Mouse (Mus musculus): ENCODE data around the gene Dlg2. TPM values are rescaled to one million over a fixed set of nuclear protein-coding genes. Genes with fewer than 3 reads are reported as not detected.

The Dlg2 gene
- polyA plus RNA-seq, 1 experiment from 2014 or later: 28.3 TPM

DNA sequence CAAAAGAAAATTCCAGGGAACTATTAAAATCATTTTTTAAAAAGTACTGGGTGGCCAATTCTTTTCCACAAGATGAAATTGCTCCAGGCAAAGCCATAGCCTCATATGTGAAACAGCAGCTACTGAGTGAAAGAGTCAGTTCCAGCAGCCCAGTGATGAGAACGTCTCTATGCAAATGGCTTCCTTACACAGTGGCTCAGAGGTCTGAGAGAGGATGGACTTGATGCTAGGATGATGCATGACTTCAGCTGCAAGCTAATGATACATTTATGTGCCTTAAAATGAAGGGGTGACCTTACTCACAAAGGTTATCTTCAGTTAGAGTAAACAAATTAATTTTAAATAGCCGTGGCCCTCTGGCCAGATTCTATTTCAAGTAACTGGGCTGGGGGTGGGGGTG, 1420.5 kb downstream of the Dlg2 start:
- no peak for ATAC-seq
- Histone ChIP-seq H3K27me3 (replicated peaks; ENCODE audit: control insufficient read depth, insufficient read depth, low read length) (no peaks in the 10 kb centered on the region), H3K36me3 (ENCODE audit: control insufficient read depth, insufficient read depth, low read length) (no peaks in the 10 kb centered on the region), H3K27ac (ENCODE audit: low read depth, low read length) (no peak overlapping the region), H3K9ac (ENCODE audit: low read depth, low read length) (no peak overlapping the region), H3K9me3 (ENCODE audit: control insufficient read depth, low read length) (no peaks in the 10 kb centered on the region), H3K4me2 (ENCODE audit: low read length) (no peak overlapping the region), H3K4me1 (ENCODE audit: control insufficient read depth, insufficient read depth, low read depth, low read length) (no peaks in the 10 kb centered on the region), H3K4me3 (ENCODE audit: low read length) (no peak overlapping the region)
- WGBS: 32% methylated on average over 2 of the region's 2 CpGs

- Histone ChIP-seq H3K4me2 (ENCODE audit: low read length) (no peak overlapping the region), H3K27ac (ENCODE audit: low read depth, low read length) (no peak overlapping the region), H3K4me3 (ENCODE audit: low read length) (no peak overlapping the region), H3K9ac (ENCODE audit: low read depth, low read length) (no peak overlapping the region), H3K36me3 (ENCODE audit: control insufficient read depth, insufficient read depth, low read length) (no peaks in the 10 kb centered on the region), H3K27me3 (replicated peaks; ENCODE audit: control insufficient read depth, insufficient read depth, low read length) (no peaks in the 10 kb centered on the region), H3K4me1 (ENCODE audit: control insufficient read depth, insufficient read depth, low read depth, low read length) (no peaks in the 10 kb centered on the region), H3K9me3 (ENCODE audit: control insufficient read depth, low read length) (no peaks in the 10 kb centered on the region)
- WGBS: 78% methylated on average over 2 of the region's 2 CpGs
- ATAC-seq: no peak
Observed at GRCm38 (mm10) chr7:91897509-91897908, 1421.0 kb downstream of the Dlg2 start.

GRCm38 (mm10) chr7:91902503-91902902, 1426.0 kb downstream of the Dlg2 start:
- Histone ChIP-seq H3K9me3 (ENCODE audit: control insufficient read depth, low read length) (no peaks in the 10 kb centered on the region), H3K9ac (ENCODE audit: low read depth, low read length) (no peak overlapping the region), H3K4me2 (ENCODE audit: low read length) (no peak overlapping the region), H3K36me3 (ENCODE audit: control insufficient read depth, insufficient read depth, low read length) (no peaks in the 10 kb centered on the region), H3K27me3 (replicated peaks; ENCODE audit: control insufficient read depth, insufficient read depth, low read length) (no peaks in the 10 kb centered on the region), H3K4me3 (ENCODE audit: low read length) (no peak overlapping the region), H3K27ac (ENCODE audit: low read depth, low read length) (no peak overlapping the region), H3K4me1 (ENCODE audit: control insufficient read depth, insufficient read depth, low read depth, low read length) (no peaks in the 10 kb centered on the region)
- WGBS: 70% methylated on average over 2 of the region's 2 CpGs
- no peak for ATAC-seq

- Histone ChIP-seq H3K9me3 (ENCODE audit: control insufficient read depth, low read length) (no peaks in the 10 kb centered on the region), H3K4me2 (ENCODE audit: low read length) (no peak overlapping the region), H3K9ac (ENCODE audit: low read depth, low read length) (no peak overlapping the region), H3K27me3 (replicated peaks; ENCODE audit: control insufficient read depth, insufficient read depth, low read length) (no peaks in the 10 kb centered on the region), H3K27ac (ENCODE audit: low read depth, low read length) (no peak overlapping the region), H3K4me3 (ENCODE audit: low read length) (no peak overlapping the region), H3K4me1 (ENCODE audit: control insufficient read depth, insufficient read depth, low read depth, low read length) (no peaks in the 10 kb centered on the region), H3K36me3 (ENCODE audit: control insufficient read depth, insufficient read depth, low read length) (no peaks in the 10 kb centered on the region)
- no peak for ATAC-seq
- 80% methylated on average over 3 of the region's 3 CpGs for WGBS
Observed at GRCm38 (mm10) chr7:91916809-91917208, 1440.3 kb downstream of the Dlg2 start.

GRCm38 (mm10) chr7:91919099-91919498, 1442.6 kb downstream of the Dlg2 start:
- H3K4me2 ChIP-seq (ENCODE audit: low read length): no peak overlapping the region
- no peak overlapping the region for H3K9ac ChIP-seq (ENCODE audit: low read depth, low read length)
- H3K9me3 ChIP-seq (ENCODE audit: control insufficient read depth, low read length): no peaks in the 10 kb centered on the region
- 74% methylated on average over 3 of the region's 3 CpGs for WGBS
- H3K4me1 ChIP-seq (ENCODE audit: control insufficient read depth, insufficient read depth, low read depth, low read length): no peaks in the 10 kb centered on the region
- no peak overlapping the region for H3K27ac ChIP-seq (ENCODE audit: low read depth, low read length)
- ATAC-seq: no peak
- H3K36me3 ChIP-seq (ENCODE audit: control insufficient read depth, insufficient read depth, low read length): no peaks in the 10 kb centered on the region
- H3K4me3 ChIP-seq (ENCODE audit: low read length): no peak overlapping the region
- H3K27me3 ChIP-seq (replicated peaks; ENCODE audit: control insufficient read depth, insufficient read depth, low read length): no peaks in the 10 kb centered on the region

DNA sequence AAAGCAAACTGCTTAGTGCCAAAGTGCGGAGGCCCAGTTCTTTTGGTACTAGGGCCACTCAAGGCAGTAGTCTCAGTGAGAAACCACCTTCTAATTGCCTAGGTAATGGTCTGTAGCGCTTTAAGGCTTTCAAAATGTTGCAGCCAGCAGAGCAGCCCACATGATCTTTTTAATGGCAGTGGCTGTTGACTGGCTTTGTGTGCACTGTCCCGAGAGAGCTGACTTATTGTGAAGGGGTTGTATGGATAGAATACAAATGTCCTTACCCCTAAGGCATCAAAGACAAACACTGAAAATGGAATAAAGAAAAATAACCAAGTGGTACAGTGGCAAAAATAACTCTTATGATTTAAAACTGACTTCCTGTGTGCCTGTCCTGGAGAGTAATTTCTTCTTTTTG, 1443.3 kb downstream of the Dlg2 start:
- no peak overlapping the region for H3K4me3 ChIP-seq (ENCODE audit: low read length)
- ATAC-seq: peak; percentile 71; the same call in 1 of the 2 replicates
- no peaks in the 10 kb centered on the region for H3K4me1 ChIP-seq (ENCODE audit: control insufficient read depth, insufficient read depth, low read depth, low read length)
- no peaks in the 10 kb centered on the region for H3K9me3 ChIP-seq (ENCODE audit: control insufficient read depth, low read length)
- no peak overlapping the region for H3K4me2 ChIP-seq (ENCODE audit: low read length)
- WGBS: 48% methylated on average over 3 of the region's 3 CpGs
- no peaks in the 10 kb centered on the region for H3K36me3 ChIP-seq (ENCODE audit: control insufficient read depth, insufficient read depth, low read length)
- no peaks in the 10 kb centered on the region for H3K27me3 ChIP-seq (replicated peaks; ENCODE audit: control insufficient read depth, insufficient read depth, low read length)
- H3K9ac ChIP-seq (ENCODE audit: low read depth, low read length): no peak overlapping the region
- H3K27ac ChIP-seq (ENCODE audit: low read depth, low read length): no peak overlapping the region

DNA sequence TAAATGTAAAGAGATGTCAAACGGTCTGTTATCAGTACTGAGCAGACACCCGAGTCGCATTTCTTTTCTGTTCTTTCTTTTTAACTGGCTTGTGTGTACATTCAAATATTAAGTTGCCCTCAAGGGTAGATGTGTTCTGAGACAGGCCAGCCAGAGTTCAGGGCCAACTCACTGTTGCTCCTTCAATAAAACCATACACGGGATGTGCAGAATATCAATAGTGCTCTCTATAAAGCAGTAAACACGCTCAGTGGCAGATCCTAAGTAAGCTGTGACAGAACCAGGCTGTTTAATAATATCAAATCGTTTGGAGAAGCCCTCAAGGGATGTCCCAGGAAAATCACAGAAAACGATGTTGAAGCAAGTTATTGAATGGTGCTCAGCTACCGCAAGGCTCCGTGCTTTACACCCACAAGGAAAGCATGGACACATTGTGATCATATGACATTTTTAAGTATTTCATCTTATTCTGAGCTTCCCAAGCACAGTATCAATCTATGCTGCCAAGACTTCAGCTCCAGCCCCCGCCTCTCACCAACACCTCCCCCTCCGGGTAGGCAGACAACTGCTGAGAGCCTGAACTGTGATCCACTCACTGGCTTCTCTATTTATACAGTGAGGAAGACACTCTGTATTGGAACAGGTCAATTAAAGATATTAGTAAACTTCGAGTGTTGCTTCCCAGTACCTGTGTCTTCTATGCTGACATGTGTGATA, 1458.6 kb downstream of the Dlg2 start:
- Histone ChIP-seq H3K27ac (ENCODE audit: low read depth, low read length) (no peak overlapping the region), H3K4me1 (ENCODE audit: control insufficient read depth, insufficient read depth, low read depth, low read length) (no peaks in the 10 kb centered on the region), H3K9ac (ENCODE audit: low read depth, low read length) (no peak overlapping the region), H3K27me3 (replicated peaks; ENCODE audit: control insufficient read depth, insufficient read depth, low read length) (no peaks in the 10 kb centered on the region), H3K9me3 (ENCODE audit: control insufficient read depth, low read length) (no peaks in the 10 kb centered on the region), H3K4me3 (ENCODE audit: low read length) (no peak overlapping the region), H3K4me2 (ENCODE audit: low read length) (no peak overlapping the region), H3K36me3 (ENCODE audit: control insufficient read depth, insufficient read depth, low read length) (no peaks in the 10 kb centered on the region)
- WGBS: 52% methylated on average over 12 of the region's 12 CpGs
- peak; percentile 68; the same call in 1 of the 2 replicates for ATAC-seq

- Histone ChIP-seq H3K4me1 (ENCODE audit: control insufficient read depth, insufficient read depth, low read depth, low read length) (no peaks in the 10 kb centered on the region), H3K27ac (ENCODE audit: low read depth, low read length) (no peak overlapping the region), H3K4me2 (ENCODE audit: low read length) (no peak overlapping the region), H3K4me3 (ENCODE audit: low read length) (no peak overlapping the region), H3K36me3 (ENCODE audit: control insufficient read depth, insufficient read depth, low read length) (no peaks in the 10 kb centered on the region), H3K27me3 (replicated peaks; ENCODE audit: control insufficient read depth, insufficient read depth, low read length) (no peaks in the 10 kb centered on the region), H3K9me3 (ENCODE audit: control insufficient read depth, low read length) (no peaks in the 10 kb centered on the region), H3K9ac (ENCODE audit: low read depth, low read length) (no peak overlapping the region)
- no peak for ATAC-seq
- WGBS: 52% methylated on average over 2 of the region's 2 CpGs
Observed at GRCm38 (mm10) chr7:91936193-91936592, 1459.7 kb downstream of the Dlg2 start.

- H3K4me3 ChIP-seq (ENCODE audit: low read length): no peak overlapping the region
- ATAC-seq: no peak
- no peaks in the 10 kb centered on the region for H3K27me3 ChIP-seq (replicated peaks; ENCODE audit: control insufficient read depth, insufficient read depth, low read length)
- no peak overlapping the region for H3K9ac ChIP-seq (ENCODE audit: low read depth, low read length)
- H3K9me3 ChIP-seq (ENCODE audit: control insufficient read depth, low read length): no peaks in the 10 kb centered on the region
- H3K4me2 ChIP-seq (ENCODE audit: low read length): no peak overlapping the region
- no peaks in the 10 kb centered on the region for H3K36me3 ChIP-seq (ENCODE audit: control insufficient read depth, insufficient read depth, low read length)
- no peak overlapping the region for H3K27ac ChIP-seq (ENCODE audit: low read depth, low read length)
- 94% methylated on average over 1 of the region's 1 CpGs for WGBS
- H3K4me1 ChIP-seq (ENCODE audit: control insufficient read depth, insufficient read depth, low read depth, low read length): no peaks in the 10 kb centered on the region
Observed at GRCm38 (mm10) chr7:91943224-91943623, 1466.8 kb downstream of the Dlg2 start.
